40 mouse cellular contexts compared by ENCODE assay signal in genomic region chr9:73048927-73049326, GRCm38 (mm10). TPM values are rescaled to one million over a fixed set of nuclear protein-coding genes. Genes with fewer than 3 reads are reported as not detected.
DNase-seq lines count a peak whose midpoint lies in the region; ATAC-seq and TF ChIP-seq lines count a peak whose summit lies in the region.
"Had no signal": no experiment of that assay in that cellular context is flagged by ENCODE, and none has a peak within 500 bp of the region (broad histone marks: within the 10 kb centered on the region; RNA-seq: fewer than 3 reads in every experiment).

No protein-coding gene starts in this region.

- no peak for DNase-seq in gastrocnemius, adult 2 months
- no peak for DNase-seq in gastrocnemius, adult 18-20 months (ENCODE audit: low spot score)
- DNase-seq in midbrain, embryonic 14.5 days, result peak; percentile 37
- peak; percentile 53 for DNase-seq in embryonic facial prominence, embryonic 14.5 days (ENCODE audit: low spot score)
- DNase-seq in spleen, adult 18-20 months, result no peak
- DNase-seq: adrenal gland, adult 2 months; adrenal gland, postnatal 36 days; cerebellum, adult 8-10 months; cerebellum, postnatal 36 days; gastrocnemius, postnatal 25 days; heart, postnatal 10 days; kidney, adult 11 months; kidney, postnatal 25 days; lung, postnatal 10 days; thymus, adult 18-20 months; thymus, postnatal 25 days had no signal

- no peaks in the 10 kb centered on the region for H3K36me3 ChIP-seq in midbrain, embryonic 14.5 days (ENCODE audit: control insufficient read depth, insufficient read depth, low read length)
- H3K36me3 ChIP-seq in midbrain, embryonic 13.5 days, result no peaks in the 10 kb centered on the region
- H3K36me3 ChIP-seq in embryonic facial prominence, embryonic 14.5 days (ENCODE audit: control insufficient read depth, insufficient read depth, low read length), result no peaks in the 10 kb centered on the region
- H3K36me3 ChIP-seq: embryonic facial prominence, embryonic 12.5 days; heart, embryonic 13.5 days; hindbrain, embryonic 15.5 days; limb, embryonic 12.5 days; midbrain, embryonic 10.5 days; neural tube, embryonic 12.5 days had no signal

- ATAC-seq in midbrain, embryonic 14.5 days (ENCODE audit: low FRiP score, low TSS enrichment), result no peak
- no peak for ATAC-seq in midbrain, embryonic 13.5 days
- ATAC-seq in embryonic facial prominence, embryonic 14.5 days (ENCODE audit: low read depth), result no peak
- no peak for ATAC-seq in erythroid progenitor cell, adult 5-6 weeks (replicated peaks; ENCODE audit: low FRiP score, poor library complexity, severe bottlenecking)
- ATAC-seq: activated CD4-positive, CD25-positive, alpha-beta regulatory T cell, adult 4 months; CD4-positive, CD25-positive, alpha-beta regulatory T cell, adult 4 months; inflammation-experienced regulatory T-cells, adult 6 months had no signal

- no peak overlapping the region for H3K4me2 ChIP-seq in midbrain, embryonic 14.5 days (ENCODE audit: low read length)
- H3K4me2 ChIP-seq in midbrain, embryonic 13.5 days (replicated peaks), result no peak overlapping the region
- H3K4me2 ChIP-seq in embryonic facial prominence, embryonic 14.5 days (ENCODE audit: low read depth, low read length), result no peak overlapping the region
- H3K4me2 ChIP-seq: embryonic facial prominence, embryonic 12.5 days; heart, embryonic 13.5 days; hindbrain, embryonic 15.5 days; limb, embryonic 12.5 days; neural tube, embryonic 12.5 days had no signal

- no peak overlapping the region for H3K9ac ChIP-seq in midbrain, embryonic 14.5 days (replicated peaks; ENCODE audit: low read length)
- no peak overlapping the region for H3K9ac ChIP-seq in midbrain, embryonic 13.5 days (replicated peaks)
- no peak overlapping the region for H3K9ac ChIP-seq in embryonic facial prominence, embryonic 14.5 days (ENCODE audit: low read depth, low read length)
- H3K9ac ChIP-seq: embryonic facial prominence, embryonic 12.5 days; heart, embryonic 13.5 days; hindbrain, embryonic 15.5 days; limb, embryonic 12.5 days; neural tube, embryonic 12.5 days had no signal

- no peak overlapping the region for H3K4me3 ChIP-seq in gastrocnemius, adult 2 months
- no peak overlapping the region for H3K4me3 ChIP-seq in midbrain, embryonic 14.5 days (replicated peaks; ENCODE audit: low read depth, low read length)
- no peak overlapping the region for H3K4me3 ChIP-seq in midbrain, embryonic 13.5 days (replicated peaks)
- H3K4me3 ChIP-seq in embryonic facial prominence, embryonic 14.5 days (ENCODE audit: low read depth, low read length), result no peak overlapping the region
- H3K4me3 ChIP-seq: embryonic facial prominence, embryonic 12.5 days; heart, embryonic 13.5 days; hindbrain, embryonic 15.5 days; limb, embryonic 12.5 days; midbrain, embryonic 10.5 days; myocyte; neural tube, embryonic 12.5 days had no signal

- peak overlapping the region; percentile 24; the same call in 1 of the 2 replicates for H3K27ac ChIP-seq in gastrocnemius, adult 2 months
- no peak overlapping the region for H3K27ac ChIP-seq in midbrain, embryonic 14.5 days (replicated peaks; ENCODE audit: low read depth, low read length)
- H3K27ac ChIP-seq in midbrain, embryonic 13.5 days, result no peak overlapping the region
- H3K27ac ChIP-seq in embryonic facial prominence, embryonic 14.5 days (replicated peaks; ENCODE audit: low read depth, low read length), result no peak overlapping the region
- H3K27ac ChIP-seq: embryonic facial prominence, embryonic 12.5 days; heart, embryonic 13.5 days; hindbrain, embryonic 15.5 days; limb, embryonic 12.5 days; macrophage; midbrain, embryonic 10.5 days; neural tube, embryonic 12.5 days; stomach, postnatal 0 days had no signal

- H3K9me3 ChIP-seq in midbrain, embryonic 14.5 days (ENCODE audit: control insufficient read depth, low read length), result no peaks in the 10 kb centered on the region
- H3K9me3 ChIP-seq in midbrain, embryonic 13.5 days, result no peaks in the 10 kb centered on the region
- H3K9me3 ChIP-seq in embryonic facial prominence, embryonic 14.5 days (ENCODE audit: control insufficient read depth, low read length), result no peaks in the 10 kb centered on the region
- H3K9me3 ChIP-seq: embryonic facial prominence, embryonic 12.5 days; heart, embryonic 13.5 days; hindbrain, embryonic 15.5 days; limb, embryonic 12.5 days; midbrain, embryonic 10.5 days; neural tube, embryonic 12.5 days had no signal

- no peak for TF ChIP-seq CTCF in gastrocnemius, adult 2 months (IDR thresholded peaks at IDR 0.05)

- peaks cover 13% of the 10 kb centered on the region for H3K4me1 ChIP-seq in midbrain, embryonic 14.5 days (ENCODE audit: control insufficient read depth, insufficient read depth, low read length)
- peaks cover 26% of the 10 kb centered on the region for H3K4me1 ChIP-seq in midbrain, embryonic 13.5 days (replicated peaks)
- peaks cover 9% of the 10 kb centered on the region; the same call in 1 of the 2 replicates for H3K4me1 ChIP-seq in embryonic facial prominence, embryonic 14.5 days (ENCODE audit: control insufficient read depth, insufficient read depth, low read length)

- intact Hi-C loops in gastrocnemius, adult 2 months (cut with DNase I), result no loop called here

- 4% methylated on average over 4 of the region's 4 CpGs for WGBS in midbrain, embryonic 14.5 days
- WGBS in midbrain, embryonic 13.5 days, result 10% methylated on average over 4 of the region's 4 CpGs
- 4% methylated on average over 4 of the region's 4 CpGs for WGBS in embryonic facial prominence, embryonic 14.5 days

- no peaks in the 10 kb centered on the region for H3K27me3 ChIP-seq in midbrain, embryonic 14.5 days (ENCODE audit: control insufficient read depth, insufficient read depth, low read length)
- peaks cover 3% of the 10 kb centered on the region; the same call in 1 of the 2 replicates for H3K27me3 ChIP-seq in midbrain, embryonic 13.5 days
- no peaks in the 10 kb centered on the region for H3K27me3 ChIP-seq in embryonic facial prominence, embryonic 14.5 days (replicated peaks; ENCODE audit: control insufficient read depth, insufficient read depth, low read length)
- H3K27me3 ChIP-seq: embryonic facial prominence, embryonic 12.5 days; heart, embryonic 13.5 days; hindbrain, embryonic 15.5 days had no signal

RNA-seq across cellular contexts. Expression of gene Rab27a, which starts 4.3 kb away (rescaled TPM):
- 1 to 10 TPM; 2.1 TPM for total RNA-seq in gastrocnemius, adult 2 months (2021)
- 1 to 10 TPM; 1.3 to 2.0 TPM for total RNA-seq in gastrocnemius, adult 18-20 months (2021)
- polyA plus RNA-seq in midbrain, embryonic 14.5 days (2014; fragmentation: Nextera tagmentation; extraction: Ambion mirVana), result 0.74 and 1.0 TPM in 2 replicates
- polyA plus RNA-seq in midbrain, embryonic 13.5 days (2015; fragmentation: Nextera tagmentation; extraction: Ambion mirVana), result 0.94 and 1.5 TPM in 2 replicates
- polyA plus RNA-seq in embryonic facial prominence, embryonic 14.5 days (2014; fragmentation: Nextera tagmentation; extraction: Ambion mirVana), result 2.1 and 2.5 TPM in 2 replicates
- total RNA-seq in erythroid progenitor cell, adult 5-6 weeks (2015; ENCODE audit: low replicate concordance), result 10.5 and 12.3 TPM in 2 replicates
- total RNA-seq in erythroid progenitor cell, adult 5-6 weeks (2017; ENCODE audit: low replicate concordance), result 12.2 and 13.2 TPM in 2 replicates

RNA-seq across cellular contexts. Expression of gene Pigb, which starts 8.7 kb away (rescaled TPM):
- total RNA-seq in gastrocnemius, adult 2 months (2021), result 1 to 10 TPM; 3.4 to 4.1 TPM
- total RNA-seq in gastrocnemius, adult 18-20 months (2021), result 1 to 10 TPM; 3.3 to 3.7 TPM
- polyA plus RNA-seq in midbrain, embryonic 14.5 days (2014; fragmentation: Nextera tagmentation; extraction: Ambion mirVana), result 13.6 and 16.8 TPM in 2 replicates
- polyA plus RNA-seq in midbrain, embryonic 13.5 days (2015; fragmentation: Nextera tagmentation; extraction: Ambion mirVana), result 10.3 and 11.5 TPM in 2 replicates
- polyA plus RNA-seq in embryonic facial prominence, embryonic 14.5 days (2014; fragmentation: Nextera tagmentation; extraction: Ambion mirVana), result 11.5 and 14.6 TPM in 2 replicates
- total RNA-seq in erythroid progenitor cell, adult 5-6 weeks (2015; ENCODE audit: low replicate concordance), result 6.8 and 14.7 TPM in 2 replicates
- total RNA-seq in erythroid progenitor cell, adult 5-6 weeks (2017; ENCODE audit: low replicate concordance), result 0.83 and 1.0 TPM in 2 replicates

RNA-seq across cellular contexts. Expression of gene Khdc3, which starts 52.7 kb away (rescaled TPM):
- total RNA-seq in gastrocnemius, adult 2 months (2021), result not detected
- not detected for total RNA-seq in gastrocnemius, adult 18-20 months (2021)
- polyA plus RNA-seq in midbrain, embryonic 14.5 days (2014; fragmentation: Nextera tagmentation; extraction: Ambion mirVana), result 0.23 and 0.24 TPM in 2 replicates
- polyA plus RNA-seq in midbrain, embryonic 13.5 days (2015; fragmentation: Nextera tagmentation; extraction: Ambion mirVana), result 0.12 TPM in 1 of 2 replicates, not detected in the other
- polyA plus RNA-seq in embryonic facial prominence, embryonic 14.5 days (2014; fragmentation: Nextera tagmentation; extraction: Ambion mirVana), result 0.10 TPM in 1 of 2 replicates, not detected in the other
- total RNA-seq in erythroid progenitor cell, adult 5-6 weeks (2015; ENCODE audit: low replicate concordance), result not detected in 2 replicates
- not detected in 2 replicates for total RNA-seq in erythroid progenitor cell, adult 5-6 weeks (2017; ENCODE audit: low replicate concordance)
- total RNA-seq: gastrocnemius, postnatal 25 days; heart, adult 8-10 months; heart, postnatal 10 days; liver, adult 2 months had no signal
- polyA plus RNA-seq: forebrain, embryonic 11.5 days; heart, embryonic 13.5 days; kidney, embryonic 14.5 days; limb, embryonic 12.5 days; liver, adult 2 months; macrophage; midbrain, embryonic 10.5 days; myocyte; neural tube, embryonic 12.5 days; stomach, postnatal 0 days had no signal

RNA-seq across cellular contexts. Expression of gene Gm20509, which starts 53.3 kb away (rescaled TPM):
- not detected for total RNA-seq in gastrocnemius, adult 2 months (2021)
- total RNA-seq in gastrocnemius, adult 18-20 months (2021), result not detected
- polyA plus RNA-seq in midbrain, embryonic 14.5 days (2014; fragmentation: Nextera tagmentation; extraction: Ambion mirVana), result not detected in 2 replicates
- polyA plus RNA-seq in midbrain, embryonic 13.5 days (2015; fragmentation: Nextera tagmentation; extraction: Ambion mirVana), result not detected in 2 replicates
- polyA plus RNA-seq in embryonic facial prominence, embryonic 14.5 days (2014; fragmentation: Nextera tagmentation; extraction: Ambion mirVana), result not detected in 2 replicates
- total RNA-seq in erythroid progenitor cell, adult 5-6 weeks (2015; ENCODE audit: low replicate concordance), result not detected in 2 replicates
- total RNA-seq in erythroid progenitor cell, adult 5-6 weeks (2017; ENCODE audit: low replicate concordance), result not detected in 2 replicates
- total RNA-seq: gastrocnemius, postnatal 25 days; heart, adult 8-10 months; heart, postnatal 10 days; hematopoietic stem cell, adult 5-6 weeks; layer of hippocampus, postnatal 10 days; left cerebral cortex, postnatal 14 days; liver, adult 2 months; midbrain, postnatal 0 days had no signal
- polyA plus RNA-seq: activated CD4-positive, CD25-positive, alpha-beta regulatory T cell, adult 4 months; adrenal gland, adult 2 months; CD4-positive, CD25-positive, alpha-beta regulatory T cell, adult 4 months; embryonic facial prominence, embryonic 12.5 days; forebrain, embryonic 11.5 days; heart, embryonic 13.5 days; hindbrain, embryonic 15.5 days; inflammation-experienced regulatory T-cells, adult 6 months; kidney, embryonic 14.5 days; limb, embryonic 12.5 days; liver, adult 2 months; liver, embryonic 16.5 days; macrophage; midbrain, embryonic 10.5 days; myocyte; neural tube, embryonic 12.5 days; spleen, adult 2 months; stomach, postnatal 0 days had no signal

Comparison
In these comparisons a context has a peak if more than half of its experiments do, and no peak if none do; other contexts are left out.
1. DNase-seq: peak in midbrain, embryonic 14.5 days (single experiment) and embryonic facial prominence, embryonic 14.5 days (single experiment); none in gastrocnemius, adult 2 months (single experiment), gastrocnemius, adult 18-20 months (single experiment) and spleen, adult 18-20 months (0 of 2).